Comparison of ENCODE assay signal across 23 mouse cellular contexts in the genomic region with DNA sequence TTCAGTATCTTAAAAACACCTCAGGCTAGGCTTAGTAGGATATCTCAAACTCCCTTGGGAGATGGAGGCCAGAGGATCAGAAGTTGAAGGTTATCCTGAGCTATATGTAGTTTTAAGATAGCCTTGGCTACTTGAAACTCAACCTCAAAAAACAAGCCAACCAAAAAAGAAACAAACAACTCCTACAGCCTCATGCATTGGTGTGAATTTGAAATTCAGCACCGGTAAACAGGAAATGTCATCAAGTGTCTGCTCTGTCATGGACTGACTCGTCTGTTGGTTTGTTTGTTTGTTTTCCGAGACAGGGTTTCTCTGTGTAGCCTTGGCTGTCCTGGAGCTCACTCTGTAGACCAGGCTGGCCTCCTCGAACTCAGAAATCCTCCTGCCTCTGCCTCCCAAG. TPM values are rescaled to one million over a fixed set of nuclear protein-coding genes. Genes with fewer than 3 reads are reported as not detected.
DNase-seq lines count a peak whose midpoint lies in the region; ATAC-seq lines count a peak whose summit lies in the region.
"Had no signal": no experiment of that assay in that cellular context is flagged by ENCODE, and none has a peak within 500 bp of the region (broad histone marks: within the 10 kb centered on the region; RNA-seq: fewer than 3 reads in every experiment).

No protein-coding gene starts in this region.

- H3K4me1 ChIP-seq in heart, embryonic 10.5 days, result no peaks in the 10 kb centered on the region
- H3K4me1 ChIP-seq in midbrain, embryonic 11.5 days (ENCODE audit: control insufficient read depth, insufficient read depth, low read length), result no peaks in the 10 kb centered on the region
- no peaks in the 10 kb centered on the region for H3K4me1 ChIP-seq in midbrain, embryonic 10.5 days

- ATAC-seq in midbrain, embryonic 11.5 days (ENCODE audit: low FRiP score), result no peak
- ATAC-seq: activated CD4-positive, CD25-positive, alpha-beta regulatory T cell, adult 4 months; CD4-positive, CD25-positive, alpha-beta regulatory T cell, adult 4 months; Patski had no signal

- 84% methylated on average over 4 of the region's 4 CpGs for WGBS in heart, embryonic 10.5 days
- 97% methylated on average over 4 of the region's 4 CpGs for WGBS in midbrain, embryonic 11.5 days
- whole genome bisulfite sequencing in midbrain, embryonic 10.5 days, result 96% methylated on average over 4 of the region's 4 CpGs

- H3K4me3 ChIP-seq in heart, embryonic 10.5 days, result no peak overlapping the region
- no peak overlapping the region for H3K4me3 ChIP-seq in midbrain, embryonic 11.5 days (ENCODE audit: low read depth, low read length)
- no peak overlapping the region for H3K4me3 ChIP-seq in midbrain, embryonic 10.5 days

- no peaks in the 10 kb centered on the region for H3K9me3 ChIP-seq in heart, embryonic 10.5 days
- no peaks in the 10 kb centered on the region for H3K9me3 ChIP-seq in midbrain, embryonic 11.5 days (ENCODE audit: control insufficient read depth, low read length)
- H3K9me3 ChIP-seq in midbrain, embryonic 10.5 days (replicated peaks), result no peaks in the 10 kb centered on the region
- H3K9me3 ChIP-seq: G1E had no signal

- no peaks in the 10 kb centered on the region for H3K27me3 ChIP-seq in heart, embryonic 10.5 days (ENCODE audit: insufficient read depth, poor library complexity, severe bottlenecking)
- no peaks in the 10 kb centered on the region for H3K27me3 ChIP-seq in midbrain, embryonic 11.5 days (ENCODE audit: control insufficient read depth, insufficient read depth, low read length)
- no peaks in the 10 kb centered on the region for H3K27me3 ChIP-seq in midbrain, embryonic 10.5 days (ENCODE audit: low read depth, poor library complexity, severe bottlenecking)
- H3K27me3 ChIP-seq: CH12.LX, Patski had no signal

- no peak overlapping the region for H3K27ac ChIP-seq in heart, embryonic 10.5 days
- no peak overlapping the region for H3K27ac ChIP-seq in midbrain, embryonic 11.5 days (ENCODE audit: low read depth, low read length)
- no peak overlapping the region for H3K27ac ChIP-seq in midbrain, embryonic 10.5 days (replicated peaks)

- peak; percentile 72 for DNase-seq in heart, adult 11 months
- DNase-seq in heart, adult 18-20 months, result no peak
- DNase-seq in heart, embryonic 10.5 days (ENCODE audit: low spot score), result peak; percentile 35
- no peak for DNase-seq in heart, adult 9 months (ENCODE audit: low spot score in 2 of 2)
- DNase-seq in midbrain, embryonic 11.5 days (ENCODE audit: low spot score, missing footprints), result peak; percentile 66
- no peak for DNase-seq in midbrain, embryonic 10.5 days (ENCODE audit: low spot score)
- peak; percentile 34 for DNase-seq in R1 (ENCODE audit: low read depth, low spot score)
- DNase-seq in urinary bladder, postnatal 36 days (ENCODE audit: low spot score in 2 of 2), result no peak
- DNase-seq: adrenal gland, adult 2 months; adrenal gland, adult 8-10 months; adrenal gland, postnatal 10 days; adrenal gland, postnatal 14 days; adrenal gland, postnatal 25 days; adrenal gland, postnatal 36 days; B cell, adult 2 months; cerebellum, adult 11 months; cerebellum, adult 11-12 months; cerebellum, adult 18-20 months had no signal

- no peak overlapping the region for H3K9ac ChIP-seq in midbrain, embryonic 11.5 days (ENCODE audit: low read length)

- H3K4me2 ChIP-seq in midbrain, embryonic 11.5 days, result no peak overlapping the region

- H3K36me3 ChIP-seq in heart, embryonic 10.5 days, result peaks cover 65% of the 10 kb centered on the region
- H3K36me3 ChIP-seq in midbrain, embryonic 11.5 days (ENCODE audit: control insufficient read depth, insufficient read depth, low read length), result no peaks in the 10 kb centered on the region; the same call in 1 of the 2 replicates
- peaks cover 78% of the 10 kb centered on the region for H3K36me3 ChIP-seq in midbrain, embryonic 10.5 days

RNA-seq across cellular contexts. Expression of a gene that starts 20.6 kb away (rescaled TPM):
- 10 to 100 TPM; 23.1 to 24.6 TPM for total RNA-seq in heart, adult 18-20 months (2021)
- 83.2 and 84.9 TPM in 2 replicates for polyA plus RNA-seq in heart, embryonic 10.5 days (2016; fragmentation: Nextera tagmentation; extraction: Ambion mirVana)
- polyA plus RNA-seq in midbrain, embryonic 11.5 days (2014; fragmentation: Nextera tagmentation; extraction: Ambion mirVana), result 86.9 and 92.9 TPM in 2 replicates
- polyA plus RNA-seq in midbrain, embryonic 10.5 days (2016; fragmentation: Nextera tagmentation; extraction: Ambion mirVana), result 72.9 and 75.3 TPM in 2 replicates

Comparison
In these comparisons a context has a peak if more than half of its experiments do, and no peak if none do; other contexts are left out.
1. DNase-seq: peak in heart, adult 11 months (single experiment), heart, embryonic 10.5 days (single experiment), midbrain, embryonic 11.5 days (single experiment) and R1 (single experiment); none in heart, adult 18-20 months (0 of 2), heart, adult 9 months (0 of 2), midbrain, embryonic 10.5 days (single experiment) and urinary bladder, postnatal 36 days (0 of 2).